Mouse (Mus musculus) kidney, postnatal 0 days (tissue): ENCODE measurements around the gene Mlxip. TPM values are rescaled to one million over a fixed set of nuclear protein-coding genes. Genes with fewer than 3 reads are reported as not detected.

Source experiments
- ATAC-seq: fragments of 200-750 bp; cut with Nextera tagmentation; replicated peaks from 2 replicates; pipeline ENCODE4 v1.8.0; 2017; ENCODE audit warnings: low read depth, moderate number of reproducible peaks, moderate TSS enrichment, moderate library complexity; ENCODE audit not compliant: low FRiP score
- DNase-seq: peaks from one replicate; pipeline ENCODE4 v3.0.0-alpha.2; 2016; ENCODE audit warnings: low spot score
- H3K27ac ChIP-seq: fragments of 300-500 bp; sonication (generic); 2 replicates; pipeline ENCODE4 v1.5.1; 2014; ENCODE audit warnings: mild to moderate bottlenecking
- H3K27me3 ChIP-seq: fragments of 300-500 bp; sonication (generic); 2 replicates; pipeline ENCODE4 v1.6.1; 2014; ENCODE audit warnings: low read length, mixed read lengths; ENCODE audit not compliant: insufficient read depth
- H3K36me3 ChIP-seq: fragments of 300-500 bp; sonication (generic); 2 replicates; pipeline ENCODE4 v1.6.1; 2014; ENCODE audit warnings: low read length, mixed read lengths; ENCODE audit not compliant: insufficient read depth
- H3K4me1 ChIP-seq: fragments of 300-500 bp; sonication (generic); replicated peaks from 2 replicates; pipeline ENCODE4 v1.6.1; 2014; ENCODE audit warnings: antibody characterized with exemption, low read length, mixed read lengths; ENCODE audit not compliant: insufficient read depth
- H3K4me2 ChIP-seq: fragments of 300-500 bp; sonication (generic); 2 replicates; pipeline ENCODE4 v1.6.1; 2014; ENCODE audit warnings: mild to moderate bottlenecking, low read length, moderate library complexity, mixed read lengths
- H3K4me3 ChIP-seq: fragments of 300-500 bp; sonication (generic); replicated peaks from 2 replicates; pipeline ENCODE4 v1.5.1; 2014; ENCODE audit warnings: low read depth, low read length
- H3K9ac ChIP-seq: fragments of 300-500 bp; sonication (generic); 2 replicates; pipeline ENCODE4 v1.6.1; 2014; ENCODE audit warnings: low read depth, low read length
- H3K9me3 ChIP-seq: fragments of 300-500 bp; sonication (generic); replicated peaks from 2 replicates; pipeline ENCODE4 v1.6.1; 2016; ENCODE audit warnings: low read length, inconsistent platforms, mixed read lengths
- CTCF ChIP-seq: IDR thresholded peaks from 2 replicates; pipeline ENCODE4 v1.5.1; 2016; ENCODE audit warnings: antibody characterized with exemption, low read depth, mild to moderate bottlenecking, moderate library complexity
- WGBS: fragments of 180-500 bp; shearing (Covaris S2); extraction: QIAGEN DNeasy Blood & Tissue Kit; methylation state at CpG from one replicate; pipeline ENCODE4 v1.1.7; 2014; 5-methylcytosine and 5-hydroxymethylcytosine counted together
- polyA plus RNA-seq: library from polyadenylated mRNA; unstranded; fragments of >200 nt; fragmentation: Nextera tagmentation; extraction: Ambion mirVana; gene quantifications from 2 replicates; pipeline ENCODE4 v1.2.1, GENCODE M21; 2015

Mlxip gene
- polyA plus RNA-seq, 1 experiment from 2014 or later = 14.9 TPM

GRCm38 (mm10) chr5:123416566-123417518 lies 22.2 kb downstream of the Mlxip start:
- TF ChIP-seq CTCF = no peak
- Histone ChIP-seq H3K36me3 (no peaks in the 10 kb centered on the region), H3K27me3 (no peaks in the 10 kb centered on the region), H3K9me3 (no peaks in the 10 kb centered on the region), H3K4me1 (no peaks in the 10 kb centered on the region), H3K4me3 (no peak overlapping the region), H3K4me2 (no peak overlapping the region), H3K27ac (no peak overlapping the region), H3K9ac (no peak overlapping the region)
- DNase-seq (no peak), ATAC-seq (no peak)
- 74% methylated on average over 8 of the region's 8 CpGs for WGBS

- H3K4me3 ChIP-seq = no peak overlapping the region
- no peak overlapping the region for H3K4me2 ChIP-seq
- DNase-seq (no peak), ATAC-seq (no peak)
- H3K36me3 ChIP-seq = no peaks in the 10 kb centered on the region
- no peak overlapping the region for H3K27ac ChIP-seq
- H3K4me1 ChIP-seq = no peaks in the 10 kb centered on the region
- no peaks in the 10 kb centered on the region for H3K9me3 ChIP-seq
- H3K9ac ChIP-seq = no peak overlapping the region
- 49% methylated on average over 2 of the region's 2 CpGs for WGBS
- no peak for TF ChIP-seq CTCF
- H3K27me3 ChIP-seq = no peaks in the 10 kb centered on the region
Measured at GRCm38 (mm10) chr5:123423885-123424284, 29.3 kb downstream of the Mlxip start.

- WGBS = 93% methylated on average over 1 of the region's 1 CpGs
- no peaks in the 10 kb centered on the region for H3K36me3 ChIP-seq
- no peaks in the 10 kb centered on the region for H3K9me3 ChIP-seq
- no peaks in the 10 kb centered on the region for H3K27me3 ChIP-seq
- no peak overlapping the region for H3K9ac ChIP-seq
- peaks cover 10% of the 10 kb centered on the region for H3K4me1 ChIP-seq
- DNase-seq (no peak), ATAC-seq (no peak)
- no peak overlapping the region for H3K27ac ChIP-seq
- no peak for TF ChIP-seq CTCF
- H3K4me2 ChIP-seq = no peak overlapping the region
- H3K4me3 ChIP-seq = no peak overlapping the region
Measured at GRCm38 (mm10) chr5:123427556-123427955, 33.0 kb downstream of the Mlxip start.

DNA sequence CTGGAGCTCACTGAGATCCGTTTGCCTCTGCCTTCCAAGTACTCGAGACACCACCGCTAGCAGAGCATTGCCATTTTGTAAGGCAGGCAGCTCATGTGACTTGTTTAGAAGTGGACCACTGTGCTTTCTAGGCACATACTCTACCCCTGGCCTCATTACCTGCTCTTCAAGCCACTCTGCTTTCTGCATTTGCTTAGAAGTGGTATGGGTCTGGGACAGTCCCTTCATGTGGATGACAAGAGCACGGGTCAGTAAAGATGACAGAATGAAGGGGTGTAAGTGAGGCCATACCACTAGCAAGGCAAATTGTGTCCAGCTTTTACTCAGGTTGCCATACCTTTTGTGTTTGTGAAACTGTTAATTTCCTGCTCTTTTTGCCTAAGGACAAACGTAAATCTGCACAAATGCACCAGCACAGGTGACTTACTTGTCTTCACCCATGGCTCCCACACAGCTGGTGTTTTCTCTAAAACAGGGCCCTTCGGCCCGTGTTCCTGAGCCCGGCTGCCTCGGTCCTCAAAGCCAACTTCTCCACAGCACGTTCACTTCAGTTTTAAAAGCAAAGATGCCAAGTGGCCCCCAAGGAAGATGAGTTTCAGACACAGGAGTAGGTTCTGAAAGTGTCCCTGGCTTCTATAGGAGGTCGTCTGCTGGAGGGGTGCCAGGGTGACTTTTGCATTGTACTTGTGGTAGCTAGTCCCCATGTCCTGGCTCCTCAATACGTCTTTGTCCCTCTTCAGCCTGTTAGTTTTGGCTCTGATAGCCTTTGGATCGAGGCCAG lies 37.1 kb downstream of the Mlxip start:
- H3K4me1 ChIP-seq = peaks cover 19% of the 10 kb centered on the region
- no peaks in the 10 kb centered on the region for H3K36me3 ChIP-seq
- no peak overlapping the region for H3K4me2 ChIP-seq
- WGBS = 56% methylated on average over 13 of the region's 13 CpGs
- no peak for TF ChIP-seq CTCF
- ATAC-seq = no peak
- H3K4me3 ChIP-seq = no peak overlapping the region
- no peaks in the 10 kb centered on the region for H3K27me3 ChIP-seq
- no peaks in the 10 kb centered on the region for H3K9me3 ChIP-seq
- no peak overlapping the region for H3K9ac ChIP-seq
- peak; percentile 64 for DNase-seq
- 0 out of 2 replicates have a peak overlapping the region, but pooled peaks have one; percentile 57 for H3K27ac ChIP-seq

GRCm38 (mm10) chr5:123432305-123432874 lies 37.8 kb downstream of the Mlxip start:
- Histone ChIP-seq H3K4me3 (no peak overlapping the region), H3K27ac (peak overlapping the region; percentile 57; the same call in 1 of the 2 replicates), H3K4me2 (no peak overlapping the region), H3K27me3 (no peaks in the 10 kb centered on the region), H3K9ac (no peak overlapping the region), H3K4me1 (peaks cover 19% of the 10 kb centered on the region), H3K9me3 (no peaks in the 10 kb centered on the region), H3K36me3 (no peaks in the 10 kb centered on the region)
- ATAC-seq (no peak), DNase-seq (no peak)
- no peak for TF ChIP-seq CTCF
- 60% methylated on average over 3 of the region's 3 CpGs for WGBS
